Mouse (Mus musculus): Measurements from ENCODE around the gene Mapkapk2. TPM values are rescaled to one million over a fixed set of nuclear protein-coding genes. Genes with fewer than 3 reads are reported as not detected.

The Mapkapk2 gene
- polyA plus RNA-seq, 1 experiment: 111 TPM

- no peak for TF ChIP-seq CTCF (IDR thresholded peaks at IDR 0.05; ENCODE audit: borderline replicate concordance, insufficient read depth, low read length)
- TF ChIP-seq POLR2A (IDR thresholded peaks at IDR 0.05; ENCODE audit: low read depth, low read length): no peak
- Histone ChIP-seq H3K27ac (ENCODE audit: insufficient read depth, low read length) (no peak overlapping the region), H3K4me3 (ENCODE audit: insufficient read depth, low read length) (no peak overlapping the region), H3K4me1 (ENCODE audit: control insufficient read depth, insufficient read depth, low read length) (no peaks in the 10 kb centered on the region)
These were observed 51.8 kb downstream of the Mapkapk2 start for GRCm38 (mm10) chr1:131045723-131046355.

DNA sequence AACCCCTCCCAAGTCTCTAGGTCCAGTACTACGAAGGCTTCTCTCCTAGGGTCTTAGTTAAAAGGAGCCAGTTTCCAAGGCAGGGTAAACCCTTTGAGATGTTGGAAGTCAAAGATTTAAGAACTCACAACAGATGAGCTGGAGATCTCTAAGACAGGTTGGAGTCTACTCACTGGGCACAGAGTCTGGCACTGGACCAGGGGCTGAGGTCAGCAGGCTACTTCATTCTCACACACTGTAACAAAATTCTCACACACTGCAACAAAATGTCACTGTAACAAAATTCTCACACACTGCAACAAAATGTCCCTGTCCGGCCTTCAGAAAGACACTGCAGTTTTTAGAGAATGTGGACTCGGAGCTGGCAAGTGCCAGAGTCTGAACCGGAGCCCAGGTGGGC, 54.0 kb downstream of the Mapkapk2 start:
- no peak overlapping the region for H3K4me3 ChIP-seq (ENCODE audit: insufficient read depth, low read length)
- H3K27ac ChIP-seq (ENCODE audit: insufficient read depth, low read length): no peak overlapping the region
- no peaks in the 10 kb centered on the region for H3K4me1 ChIP-seq (ENCODE audit: control insufficient read depth, insufficient read depth, low read length)
- TF ChIP-seq CTCF (IDR thresholded peaks at IDR 0.05; ENCODE audit: borderline replicate concordance, insufficient read depth, low read length) (no peak), POLR2A (IDR thresholded peaks at IDR 0.05; ENCODE audit: low read depth, low read length) (no peak)

DNA sequence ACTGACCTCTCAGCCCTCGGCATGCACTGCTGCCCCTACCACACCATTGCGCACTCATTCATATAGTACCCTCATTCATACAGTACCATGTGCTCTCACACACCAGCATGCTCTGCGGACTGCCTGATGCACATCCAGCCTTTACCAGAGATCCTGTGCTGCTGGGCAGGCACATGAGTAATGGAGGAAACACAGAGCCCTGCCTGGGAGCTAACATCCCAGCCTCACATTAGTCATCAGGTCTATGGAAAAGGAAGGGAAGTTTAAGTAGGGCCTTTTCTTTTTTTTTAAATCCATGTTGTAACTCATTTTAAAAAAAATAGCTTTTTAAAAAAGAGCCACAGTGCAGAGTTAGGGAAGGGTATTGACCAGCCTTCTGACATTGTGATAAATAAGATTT, 54.9 kb downstream of the Mapkapk2 start:
- TF ChIP-seq CTCF (IDR thresholded peaks at IDR 0.05; ENCODE audit: borderline replicate concordance, insufficient read depth, low read length) (no peak), POLR2A (IDR thresholded peaks at IDR 0.05; ENCODE audit: low read depth, low read length) (no peak)
- H3K27ac ChIP-seq (ENCODE audit: insufficient read depth, low read length): no peak overlapping the region
- no peaks in the 10 kb centered on the region for H3K4me1 ChIP-seq (ENCODE audit: control insufficient read depth, insufficient read depth, low read length)
- H3K4me3 ChIP-seq (ENCODE audit: insufficient read depth, low read length): no peak overlapping the region

- H3K4me1 ChIP-seq (ENCODE audit: control insufficient read depth, insufficient read depth, low read length): no peaks in the 10 kb centered on the region
- TF ChIP-seq CTCF (IDR thresholded peaks at IDR 0.05; ENCODE audit: borderline replicate concordance, insufficient read depth, low read length) (no peak), POLR2A (IDR thresholded peaks at IDR 0.05; ENCODE audit: low read depth, low read length) (no peak)
- no peak overlapping the region for H3K27ac ChIP-seq (ENCODE audit: insufficient read depth, low read length)
- no peak overlapping the region for H3K4me3 ChIP-seq (ENCODE audit: insufficient read depth, low read length)
These were observed 55.4 kb downstream of the Mapkapk2 start for GRCm38 (mm10) chr1:131042263-131042662.

- no peaks in the 10 kb centered on the region for H3K4me1 ChIP-seq (ENCODE audit: control insufficient read depth, insufficient read depth, low read length)
- no peak overlapping the region for H3K4me3 ChIP-seq (ENCODE audit: insufficient read depth, low read length)
- TF ChIP-seq CTCF (IDR thresholded peaks at IDR 0.05; ENCODE audit: borderline replicate concordance, insufficient read depth, low read length) (no peak), POLR2A (IDR thresholded peaks at IDR 0.05; ENCODE audit: low read depth, low read length) (no peak)
- H3K27ac ChIP-seq (ENCODE audit: insufficient read depth, low read length): no peak overlapping the region
These were observed 58.1 kb downstream of the Mapkapk2 start for GRCm38 (mm10) chr1:131039479-131039878.

DNA sequence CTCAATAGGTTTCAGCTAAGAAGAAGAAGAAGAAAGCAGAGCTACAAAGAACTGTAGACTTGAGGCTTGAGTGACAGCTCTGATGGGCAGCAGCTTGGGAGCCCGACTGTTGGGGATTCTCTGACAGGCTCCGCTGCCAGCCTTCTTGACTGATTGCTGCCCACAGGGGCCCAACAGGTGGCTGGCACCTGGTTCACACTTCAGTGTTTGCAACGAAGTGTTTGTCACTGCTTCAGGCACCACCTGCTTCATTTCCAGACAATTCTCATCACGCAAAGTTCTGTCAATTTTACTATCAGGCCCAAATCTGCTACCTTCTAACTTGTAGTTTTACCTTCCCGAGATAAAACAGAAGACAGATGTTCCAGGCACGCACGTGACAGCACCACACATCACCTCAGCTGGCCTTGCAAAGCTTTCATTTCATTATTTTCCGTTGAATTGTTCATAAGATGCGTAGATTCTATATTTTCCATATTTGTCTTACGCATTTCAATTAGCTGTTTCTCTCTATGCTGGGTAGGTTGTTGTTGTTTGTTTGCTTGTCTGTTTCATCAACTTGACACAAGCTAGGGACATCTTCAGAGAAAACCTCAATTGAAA, 59.1 kb downstream of the Mapkapk2 start:
- TF ChIP-seq POLR2A (IDR thresholded peaks at IDR 0.05; ENCODE audit: low read depth, low read length) (no peak), CTCF (IDR thresholded peaks at IDR 0.05; ENCODE audit: borderline replicate concordance, insufficient read depth, low read length) (no peak)
- no peak overlapping the region for H3K27ac ChIP-seq (ENCODE audit: insufficient read depth, low read length)
- no peaks in the 10 kb centered on the region for H3K4me1 ChIP-seq (ENCODE audit: control insufficient read depth, insufficient read depth, low read length)
- H3K4me3 ChIP-seq (ENCODE audit: insufficient read depth, low read length): no peak overlapping the region

DNA sequence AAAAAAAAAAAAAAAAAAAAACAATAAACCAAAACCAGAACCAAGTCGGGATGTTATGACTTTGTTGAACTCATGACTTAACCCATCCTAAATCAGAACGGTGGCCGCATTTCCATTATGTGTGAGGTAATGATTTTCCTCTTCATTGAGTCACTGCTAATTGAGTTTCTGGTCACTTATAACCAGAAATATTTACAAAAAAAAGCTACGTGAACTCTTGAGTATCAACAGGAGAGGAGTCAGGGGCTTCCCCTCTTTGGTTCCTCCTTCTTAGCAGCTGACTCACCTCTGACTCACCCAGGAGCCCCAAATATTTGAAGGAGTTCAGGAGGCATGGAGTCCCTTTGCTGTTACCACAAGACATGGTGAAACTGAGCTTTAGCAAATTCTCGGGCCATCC, 59.6 kb downstream of the Mapkapk2 start:
- Histone ChIP-seq H3K4me3 (ENCODE audit: insufficient read depth, low read length) (no peak overlapping the region), H3K27ac (ENCODE audit: insufficient read depth, low read length) (no peak overlapping the region), H3K4me1 (ENCODE audit: control insufficient read depth, insufficient read depth, low read length) (no peaks in the 10 kb centered on the region)
- no peak for TF ChIP-seq POLR2A (IDR thresholded peaks at IDR 0.05; ENCODE audit: low read depth, low read length)
- no peak for TF ChIP-seq CTCF (IDR thresholded peaks at IDR 0.05; ENCODE audit: borderline replicate concordance, insufficient read depth, low read length)

- no peak overlapping the region for H3K27ac ChIP-seq (ENCODE audit: insufficient read depth, low read length)
- no peak overlapping the region for H3K4me3 ChIP-seq (ENCODE audit: insufficient read depth, low read length)
- no peaks in the 10 kb centered on the region for H3K4me1 ChIP-seq (ENCODE audit: control insufficient read depth, insufficient read depth, low read length)
- TF ChIP-seq POLR2A (IDR thresholded peaks at IDR 0.05; ENCODE audit: low read depth, low read length) (no peak), CTCF (IDR thresholded peaks at IDR 0.05; ENCODE audit: borderline replicate concordance, insufficient read depth, low read length) (no peak)
These were observed 66.4 kb downstream of the Mapkapk2 start for GRCm38 (mm10) chr1:131031267-131031666.

DNA sequence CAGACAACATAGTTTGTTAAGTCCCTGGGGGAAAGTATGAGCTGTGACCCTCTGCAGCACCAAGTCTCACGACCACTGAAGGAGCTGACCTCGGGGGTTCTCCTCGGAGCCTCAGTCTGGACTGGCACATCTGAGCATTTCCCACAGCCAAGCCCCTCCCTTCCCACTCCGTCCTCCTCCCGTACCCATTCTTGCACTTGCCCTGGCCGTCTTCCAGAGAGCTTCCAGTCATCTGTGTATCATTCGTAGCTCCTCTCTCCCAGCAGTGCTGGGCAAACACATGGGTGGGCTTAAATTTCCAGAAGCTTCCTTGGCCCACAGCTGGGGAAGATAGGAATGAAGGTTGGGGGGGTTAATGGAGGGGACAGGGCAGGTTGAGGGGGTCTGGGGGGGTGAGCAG, 67.4 kb downstream of the Mapkapk2 start:
- no peaks in the 10 kb centered on the region for H3K4me1 ChIP-seq (ENCODE audit: control insufficient read depth, insufficient read depth, low read length)
- TF ChIP-seq POLR2A (IDR thresholded peaks at IDR 0.05; ENCODE audit: low read depth, low read length): no peak
- no peak overlapping the region for H3K4me3 ChIP-seq (ENCODE audit: insufficient read depth, low read length)
- H3K27ac ChIP-seq (ENCODE audit: insufficient read depth, low read length): no peak overlapping the region

DNA sequence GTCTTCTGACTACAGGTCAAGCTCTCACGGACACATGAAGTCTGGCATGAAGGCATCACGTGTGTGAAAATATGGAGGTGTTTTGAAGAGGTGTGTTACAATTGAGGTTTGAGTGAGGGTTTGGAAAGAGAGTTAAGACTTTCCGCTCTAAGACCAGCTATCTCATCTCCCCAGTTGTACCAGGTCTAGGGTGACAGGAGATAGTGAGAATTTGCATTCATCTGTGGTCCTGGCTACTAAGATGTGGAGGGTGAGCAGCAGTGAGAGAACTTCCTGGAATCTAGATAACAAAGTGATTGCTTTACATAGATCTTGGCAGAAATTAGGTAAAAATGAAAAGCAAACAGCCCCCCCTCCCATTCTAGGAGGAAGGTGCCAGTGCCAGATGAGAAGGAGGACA, 68.4 kb downstream of the Mapkapk2 start:
- H3K4me3 ChIP-seq (ENCODE audit: insufficient read depth, low read length): no peak overlapping the region
- no peaks in the 10 kb centered on the region for H3K4me1 ChIP-seq (ENCODE audit: control insufficient read depth, insufficient read depth, low read length)
- no peak for TF ChIP-seq CTCF (IDR thresholded peaks at IDR 0.05; ENCODE audit: borderline replicate concordance, insufficient read depth, low read length)
- no peak for TF ChIP-seq POLR2A (IDR thresholded peaks at IDR 0.05; ENCODE audit: low read depth, low read length)
- H3K27ac ChIP-seq (ENCODE audit: insufficient read depth, low read length): no peak overlapping the region
